Mouse (Mus musculus): ENCODE results near the gene Ccdc160. TPM values are rescaled to one million over a fixed set of nuclear protein-coding genes. Genes with fewer than 3 reads are reported as not detected.

Gene Ccdc160
- total RNA-seq (2021): under 1 TPM; 0.48 to 0.51 TPM
- long read RNA-seq, experiment 1: 0 reads
- long read RNA-seq, experiment 2, partial matches to known transcripts: 0 of 3 reads
- long read RNA-seq, experiment 2, other reads (novel, unspliced or antisense): 0 of 3 reads

- peak; percentile 64 to 69 for DNase-seq
- intact Hi-C loops (cut with DNase I): no loop called here
Measured at GRCm38 (mm10) chrX:52790980-52791593, at the start of gene Ccdc160. Gene Ccdc160 (plus strand): TSS chrX:52791200.

- no peak for DNase-seq
- intact Hi-C loops (cut with DNase I): no loop called here
Measured at GRCm38 (mm10) chrX:52743781-52744180, 47.2 kb upstream of the Ccdc160 start.

- intact Hi-C loops (cut with DNase I): no loop called here
- peak; percentile 2 to 4 for DNase-seq
Measured at GRCm38 (mm10) chrX:52744201-52745051, 46.6 kb upstream of the Ccdc160 start.

GRCm38 (mm10) chrX:52745462-52745861 is 45.5 kb upstream of the Ccdc160 start:
- intact Hi-C loops (cut with DNase I): no loop called here

GRCm38 (mm10) chrX:52745917-52746316 is 45.1 kb upstream of the Ccdc160 start:
- DNase-seq: no peak

More at GRCm38 (mm10) chrX:52745462-52745861, 45.5 kb upstream of the Ccdc160 start:
- no peak for DNase-seq

GRCm38 (mm10) chrX:52746849-52747248 is 44.2 kb upstream of the Ccdc160 start:
- DNase-seq: no peak
- intact Hi-C loops (cut with DNase I): no loop called here

More at GRCm38 (mm10) chrX:52745917-52746316, 45.1 kb upstream of the Ccdc160 start:
- intact Hi-C loops (cut with DNase I): no loop called here

- DNase-seq: no peak
- intact Hi-C loops (cut with DNase I): no loop called here
Measured at GRCm38 (mm10) chrX:52753491-52754085, 37.4 kb upstream of the Ccdc160 start.

- DNase-seq: no peak
- intact Hi-C loops (cut with DNase I): no loop called here
Measured at GRCm38 (mm10) chrX:52757164-52757563, 33.8 kb upstream of the Ccdc160 start.

GRCm38 (mm10) chrX:52759232-52759631 is 31.8 kb upstream of the Ccdc160 start:
- no peak for DNase-seq
- intact Hi-C loops (cut with DNase I): no loop called here

- DNase-seq: no peak
Measured at GRCm38 (mm10) chrX:52760191-52760945, 30.6 kb upstream of the Ccdc160 start.

GRCm38 (mm10) chrX:52762221-52762620 is 28.8 kb upstream of the Ccdc160 start:
- no peak for DNase-seq
- intact Hi-C loops (cut with DNase I): no loop called here

More at GRCm38 (mm10) chrX:52760191-52760945, 30.6 kb upstream of the Ccdc160 start:
- intact Hi-C loops (cut with DNase I): no loop called here

- intact Hi-C loops (cut with DNase I): loop anchor here (5.0 kb wide), 1 partner anchor 151 kb away; no protein-coding TSS in a partner anchor
- peak; percentile 6 to 27 for DNase-seq
Measured at GRCm38 (mm10) chrX:52775973-52776372, 15.0 kb upstream of the Ccdc160 start.

- intact Hi-C loops (cut with DNase I): loop anchor here (5.0 kb wide), 1 partner anchor 150 kb away; no protein-coding TSS in a partner anchor
- no peak for DNase-seq
Measured at GRCm38 (mm10) chrX:52777671-52778070, 13.3 kb upstream of the Ccdc160 start.

GRCm38 (mm10) chrX:52783898-52784297 is 7.1 kb upstream of the Ccdc160 start:
- intact Hi-C loops (cut with DNase I): no loop called here
- DNase-seq: no peak

GRCm38 (mm10) chrX:52791944-52792719 is 1.1 kb downstream of the Ccdc160 start:
- intact Hi-C loops (cut with DNase I): no loop called here
- no peak for DNase-seq

- intact Hi-C loops (cut with DNase I): no loop called here
Measured at GRCm38 (mm10) chrX:52792861-52793260, 1.9 kb downstream of the Ccdc160 start.

GRCm38 (mm10) chrX:52795816-52796215 is 4.8 kb downstream of the Ccdc160 start:
- DNase-seq: no peak
- intact Hi-C loops (cut with DNase I): no loop called here

More at GRCm38 (mm10) chrX:52792861-52793260, 1.9 kb downstream of the Ccdc160 start:
- DNase-seq: no peak

- no peak for DNase-seq
- intact Hi-C loops (cut with DNase I): no loop called here
Measured at GRCm38 (mm10) chrX:52797031-52797625, 6.1 kb downstream of the Ccdc160 start.

GRCm38 (mm10) chrX:52798255-52798654 is 7.3 kb downstream of the Ccdc160 start:
- no peak for DNase-seq
- intact Hi-C loops (cut with DNase I): no loop called here

Measured in heart, postnatal 14 days (tissue).